31 mouse cellular contexts compared by ENCODE assay signal in genomic region chr10:88883721-88884120, GRCm38 (mm10). TPM values are rescaled to one million over a fixed set of nuclear protein-coding genes. Genes with fewer than 3 reads are reported as not detected.
"Had no signal": no experiment of that assay in that cellular context is flagged by ENCODE, and none has a peak within 500 bp of the region (broad histone marks: within the 10 kb centered on the region; RNA-seq: fewer than 3 reads in every experiment).

No protein-coding gene starts in this region.

- H3K4me1 ChIP-seq: liver, embryonic 12.5 days; liver, embryonic 13.5 days; liver, embryonic 15.5 days; lung, embryonic 15.5 days had no signal

- H3K36me3 ChIP-seq: limb, embryonic 10.5 days; limb, embryonic 12.5 days; limb, embryonic 13.5 days; limb, embryonic 15.5 days; liver, embryonic 12.5 days; liver, embryonic 13.5 days; liver, embryonic 15.5 days; lung, embryonic 15.5 days; midbrain, embryonic 10.5 days; midbrain, embryonic 12.5 days; midbrain, embryonic 13.5 days; midbrain, embryonic 15.5 days; neural tube, embryonic 12.5 days; neural tube, embryonic 13.5 days had no signal

- H3K4me3 ChIP-seq: limb, embryonic 10.5 days; limb, embryonic 12.5 days; limb, embryonic 13.5 days; limb, embryonic 15.5 days; liver, embryonic 12.5 days; liver, embryonic 13.5 days; liver, embryonic 15.5 days; lung, embryonic 15.5 days; megakaryocyte, embryonic 14.5 days; midbrain, embryonic 10.5 days; midbrain, embryonic 12.5 days; midbrain, embryonic 13.5 days; midbrain, embryonic 15.5 days; myocyte; neural tube, embryonic 12.5 days; neural tube, embryonic 13.5 days had no signal

- H3K27ac ChIP-seq: limb, embryonic 10.5 days; limb, embryonic 12.5 days; limb, embryonic 13.5 days; limb, embryonic 15.5 days; liver, embryonic 12.5 days; liver, embryonic 13.5 days; liver, embryonic 14.5 days; liver, embryonic 15.5 days; lung, embryonic 15.5 days; macrophage; midbrain, embryonic 10.5 days; midbrain, embryonic 12.5 days; midbrain, embryonic 13.5 days; midbrain, embryonic 15.5 days; neural tube, embryonic 12.5 days; neural tube, embryonic 13.5 days had no signal

- DNase-seq: left cerebral cortex, postnatal 4 days; liver; liver, embryonic 13.5 days; liver, postnatal 0 days; lung, adult 18-20 months; lung, adult 2 months; lung, embryonic 14.5 days; lung, postnatal 10 days; lung, postnatal 14 days; lung, postnatal 36 days; lung, postnatal 4 days; midbrain, embryonic 14.5 days had no signal

RNA-seq across cellular contexts. Expression of gene Slc5a8, which starts 2.1 kb away (rescaled TPM):
- polyA plus RNA-seq: limb, embryonic 11.5 days; limb, embryonic 15.5 days; liver, embryonic 13.5 days; liver, embryonic 16.5 days; liver, postnatal 0 days; macrophage; myocyte; neural tube, embryonic 12.5 days; neural tube, embryonic 13.5 days had no signal
